Mouse (Mus musculus): ENCODE measurements around the gene Cckbr.

DNA sequence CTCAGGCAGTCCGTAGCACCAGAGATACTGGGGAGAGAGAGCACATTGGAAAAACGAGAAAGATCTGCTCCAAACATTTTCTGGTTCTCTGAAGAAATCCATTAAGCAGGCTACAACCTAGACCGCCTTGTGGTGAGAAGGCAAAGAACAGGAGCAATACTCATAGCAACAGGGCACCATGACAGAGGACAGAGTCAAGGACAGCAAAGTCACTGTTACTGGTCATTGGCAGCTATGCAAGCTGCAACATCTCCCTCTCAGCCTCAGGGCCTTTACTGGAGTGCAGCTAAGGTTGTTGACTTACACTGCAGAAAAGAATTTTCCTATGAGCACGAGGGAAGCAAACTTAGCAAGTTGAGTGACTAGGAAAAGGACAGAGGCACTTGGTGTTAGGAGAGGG, 81.7 kb downstream of the Cckbr start:
- TF ChIP-seq CTCF (IDR thresholded peaks at IDR 0.05; ENCODE audit: low read depth) (no peak), EP300 (optimal IDR thresholded peaks at IDR 0.05) (no peak)

Measured in stomach, postnatal 0 days (tissue).